Mouse (Mus musculus): ENCODE data around the gene Tmem43. TPM values are rescaled to one million over a fixed set of nuclear protein-coding genes. Genes with fewer than 3 reads are reported as not detected.

Tmem43 gene
- polyA plus RNA-seq, 1 experiment from 2014 or later, result 57.6 TPM

DNA sequence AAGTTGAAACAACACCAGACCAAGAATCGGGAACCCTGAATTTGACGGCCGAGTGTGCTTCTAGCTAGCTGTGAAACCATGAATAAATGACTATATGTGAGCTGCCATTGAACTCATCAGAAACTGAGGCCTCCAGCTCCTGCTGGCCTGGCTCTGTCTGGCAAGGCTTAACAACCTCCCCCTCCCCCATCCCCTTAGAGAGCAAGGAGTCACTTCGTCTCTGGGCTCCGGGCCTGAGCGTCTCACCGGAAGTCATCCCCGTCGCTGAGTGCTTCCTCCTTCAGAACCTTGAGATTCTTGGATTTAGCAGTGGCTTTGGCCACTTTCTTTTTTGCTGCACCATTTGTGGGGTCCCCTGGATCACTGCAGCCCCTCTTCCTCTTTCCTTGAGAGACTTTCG, 36.7 kb downstream of the Tmem43 start:
- H3K27ac ChIP-seq (ENCODE audit: low read depth), result no peak overlapping the region

DNA sequence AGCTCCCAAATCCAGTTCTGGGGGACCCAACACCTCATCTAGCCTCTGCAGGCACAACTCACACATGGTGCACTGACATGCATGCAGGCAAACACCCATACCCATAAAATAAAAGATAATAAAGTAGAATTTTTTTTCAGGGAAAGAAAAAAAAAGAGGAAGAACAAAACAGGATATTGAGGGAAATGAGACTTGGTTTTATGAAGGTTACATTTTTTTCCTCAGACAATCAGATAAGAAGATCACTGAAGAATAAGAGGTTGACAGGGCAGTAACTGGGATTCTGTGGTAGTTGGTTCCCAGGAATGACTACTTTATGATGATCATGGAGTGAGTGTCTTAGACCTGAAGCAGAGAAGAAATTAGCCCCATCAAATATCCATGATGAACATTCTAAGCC, 40.6 kb downstream of the Tmem43 start:
- H3K27ac ChIP-seq (ENCODE audit: low read depth), result no peak overlapping the region
- ATAC-seq (ENCODE audit: insufficient read depth), result no peak
- no peak for TF ChIP-seq CTCF (IDR thresholded peaks at IDR 0.05; ENCODE audit: low read depth)
- no peaks in the 10 kb centered on the region for H3K9me3 ChIP-seq (ENCODE audit: low read depth, low read length)
- peaks cover 15% of the 10 kb centered on the region; the same call in 1 of the 2 replicates for H3K4me1 ChIP-seq (ENCODE audit: insufficient read depth)
- no peaks in the 10 kb centered on the region for H3K27me3 ChIP-seq (ENCODE audit: insufficient read depth, low read length)
- peak overlapping the region; percentile 81 for H3K4me2 ChIP-seq
- no peak for DNase-seq
- peaks cover 30% of the 10 kb centered on the region for H3K36me3 ChIP-seq (ENCODE audit: insufficient read depth)
- H3K9ac ChIP-seq, result peak overlapping the region; percentile 68; the same call in 1 of the 2 replicates
- 0 out of 2 replicates have a peak overlapping the region, but pooled peaks have one; percentile 91 for H3K4me3 ChIP-seq (ENCODE audit: low read depth, low read length)

More for the DNA sequence above, 36.7 kb downstream of the Tmem43 start:
- Histone ChIP-seq H3K36me3 (ENCODE audit: insufficient read depth) (peaks cover 35% of the 10 kb centered on the region), H3K4me1 (ENCODE audit: insufficient read depth) (0 out of 2 replicates have a peak, but pooled peaks cover 8% of the 10 kb centered on the region), H3K9me3 (ENCODE audit: low read depth, low read length) (no peaks in the 10 kb centered on the region), H3K4me2 (no peak overlapping the region), H3K9ac (no peak overlapping the region), H3K4me3 (ENCODE audit: low read depth, low read length) (no peak overlapping the region), H3K27me3 (ENCODE audit: insufficient read depth, low read length) (no peaks in the 10 kb centered on the region)
- ATAC-seq (ENCODE audit: insufficient read depth) (no peak), DNase-seq (no peak)
- TF ChIP-seq CTCF (IDR thresholded peaks at IDR 0.05; ENCODE audit: low read depth), result no peak
- 76% methylated on average over 10 of the region's 10 CpGs for WGBS

DNA sequence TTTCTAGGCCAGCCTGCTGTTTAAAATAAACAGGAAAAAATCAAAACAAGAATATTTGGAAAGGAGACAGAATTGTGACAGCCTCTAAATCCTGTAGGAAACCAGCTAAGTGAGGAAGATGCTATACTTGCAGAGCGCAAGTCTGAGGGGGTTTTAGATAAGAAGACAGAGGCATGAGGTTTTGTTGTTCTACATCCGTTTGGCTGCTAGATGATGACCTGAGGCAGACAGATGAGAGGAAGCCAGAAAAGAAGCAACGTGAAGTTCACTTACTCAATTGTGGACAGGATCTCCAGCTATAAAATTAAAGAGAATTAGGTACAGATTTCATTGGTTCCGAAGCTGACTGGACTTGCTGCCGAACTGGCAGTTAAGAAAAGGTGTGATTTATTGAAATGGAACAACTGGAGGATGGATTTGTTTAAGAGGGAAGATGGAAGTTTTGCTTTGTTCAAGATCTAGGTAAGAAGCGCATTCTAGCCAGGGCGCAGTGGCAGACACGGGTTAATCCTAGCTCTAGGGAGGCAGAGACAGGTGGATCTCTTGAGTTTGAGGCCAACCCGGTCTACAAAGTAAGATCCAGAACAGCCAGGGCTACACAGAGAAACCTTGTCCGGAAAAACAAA, 41.3 kb downstream of the Tmem43 start:
- Histone ChIP-seq H3K27me3 (ENCODE audit: insufficient read depth, low read length) (no peaks in the 10 kb centered on the region), H3K4me2 (peak overlapping the region; percentile 81), H3K9me3 (ENCODE audit: low read depth, low read length) (no peaks in the 10 kb centered on the region), H3K9ac (peak overlapping the region; percentile 68), H3K4me1 (ENCODE audit: insufficient read depth) (peaks cover 15% of the 10 kb centered on the region; the same call in 1 of the 2 replicates), H3K27ac (ENCODE audit: low read depth) (peak overlapping the region; percentile 58; the same call in 1 of the 2 replicates), H3K4me3 (ENCODE audit: low read depth, low read length) (peak overlapping the region; percentile 91), H3K36me3 (ENCODE audit: insufficient read depth) (peaks cover 33% of the 10 kb centered on the region)
- DNase-seq (peak; percentile 30), ATAC-seq (ENCODE audit: insufficient read depth) (no peak)
- no peak for TF ChIP-seq CTCF (IDR thresholded peaks at IDR 0.05; ENCODE audit: low read depth)
- 19% methylated on average over 10 of the region's 10 CpGs for WGBS

DNA sequence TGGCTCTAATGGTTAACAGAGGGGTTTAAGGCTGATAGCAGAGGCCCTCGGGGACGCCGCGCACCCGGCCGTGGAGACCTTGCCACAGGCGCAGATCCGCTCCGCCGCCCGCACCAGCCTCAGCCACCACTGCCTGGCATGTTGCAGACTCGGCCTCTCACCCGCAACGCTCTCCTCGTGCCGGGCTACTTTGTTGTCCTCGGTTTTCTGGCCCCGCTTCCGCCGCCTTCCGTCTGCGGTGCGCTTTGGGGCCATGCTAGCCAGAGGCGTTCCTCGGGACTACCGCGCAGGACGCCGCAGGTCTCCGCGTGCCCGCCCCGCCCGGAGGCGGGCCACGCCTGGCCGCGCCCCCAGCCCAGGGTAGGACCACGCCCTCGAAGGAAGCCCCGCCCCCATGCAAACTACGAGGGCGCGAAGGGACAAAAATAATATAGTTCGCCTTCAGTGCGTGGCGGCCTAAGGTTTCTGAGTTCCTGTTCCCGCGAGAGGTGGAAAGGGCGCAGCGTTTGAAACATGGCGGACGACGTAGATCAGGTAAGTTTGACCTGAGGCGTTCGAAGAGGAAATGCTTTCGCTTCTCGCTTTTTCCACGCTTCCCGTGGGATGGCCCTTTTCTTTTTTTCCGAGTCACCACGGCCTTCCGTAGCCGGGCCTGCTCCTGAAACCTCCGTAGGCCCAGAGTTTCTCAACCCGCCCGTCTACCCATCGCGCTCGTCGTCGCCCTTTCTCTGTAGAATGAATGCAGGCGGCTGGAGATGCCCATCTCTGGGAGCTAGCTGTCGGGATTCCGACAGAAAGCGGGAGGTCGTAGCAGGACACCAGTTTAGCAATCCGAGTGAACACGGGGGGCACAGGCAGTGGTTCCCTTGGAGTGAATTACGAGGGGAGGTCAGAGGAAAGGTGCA, 42.3 kb downstream of the Tmem43 start, which contains the start of the genes Xpc and Lsm3:
Gene Xpc (minus strand): TSS at position 344 of the 905 bp plus-strand sequence.
Gene Lsm3 (plus strand): TSS at position 384 of the 905 bp plus-strand sequence.
- Histone ChIP-seq H3K27ac (ENCODE audit: low read depth) (peak within 1 kb of the TSS; percentile 76), H3K36me3 (ENCODE audit: insufficient read depth) (peaks cover 37% of the 10 kb centered on the region), H3K4me1 (ENCODE audit: insufficient read depth) (peaks cover 15% of the 10 kb centered on the region; the same call in 1 of the 2 replicates), H3K9ac (peak within 1 kb of the TSS; percentile 97), H3K27me3 (ENCODE audit: insufficient read depth, low read length) (no peaks in the 10 kb centered on the region), H3K9me3 (ENCODE audit: low read depth, low read length) (no peaks in the 10 kb centered on the region), H3K4me3 (ENCODE audit: low read depth, low read length) (peak within 1 kb of the TSS; percentile 91), H3K4me2 (peak within 1 kb of the TSS; percentile 81)
- ATAC-seq (ENCODE audit: insufficient read depth), result peak; percentile 99
- WGBS, result under 1% methylated on average over 80 of the region's 80 CpGs
- no peak for TF ChIP-seq CTCF (IDR thresholded peaks at IDR 0.05; ENCODE audit: low read depth)
- DNase-seq, result peak; percentile 99

DNA sequence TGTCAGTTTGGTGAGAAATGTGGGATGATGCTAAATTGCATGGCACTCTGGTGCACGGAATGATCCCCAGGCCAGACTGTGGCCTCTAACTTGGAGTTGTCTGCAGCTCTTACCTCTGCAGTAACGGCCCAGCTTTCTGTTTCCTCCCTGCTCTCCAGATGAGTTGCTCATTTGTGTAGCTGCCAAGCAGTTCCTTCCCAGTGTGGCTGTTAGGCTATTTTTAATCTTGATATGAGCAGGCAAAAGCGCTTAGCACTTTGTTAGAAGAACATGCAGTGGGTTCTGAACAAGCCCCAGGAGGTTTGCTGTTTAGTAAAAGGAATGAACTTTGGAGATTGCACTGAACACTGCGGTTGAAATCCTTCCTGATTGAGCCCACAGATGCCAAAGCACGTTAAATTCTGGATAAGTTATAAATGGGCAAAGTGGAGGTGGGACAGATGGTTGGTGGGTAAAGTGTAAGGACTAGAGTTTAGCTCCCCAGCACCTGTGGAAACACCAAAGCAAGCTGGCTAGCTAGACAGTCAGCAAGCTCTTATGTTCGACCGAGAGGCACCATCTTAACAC, 45.0 kb downstream of the Tmem43 start:
- peaks cover 65% of the 10 kb centered on the region for H3K36me3 ChIP-seq (ENCODE audit: insufficient read depth)
- ATAC-seq (ENCODE audit: insufficient read depth), result no peak

DNA sequence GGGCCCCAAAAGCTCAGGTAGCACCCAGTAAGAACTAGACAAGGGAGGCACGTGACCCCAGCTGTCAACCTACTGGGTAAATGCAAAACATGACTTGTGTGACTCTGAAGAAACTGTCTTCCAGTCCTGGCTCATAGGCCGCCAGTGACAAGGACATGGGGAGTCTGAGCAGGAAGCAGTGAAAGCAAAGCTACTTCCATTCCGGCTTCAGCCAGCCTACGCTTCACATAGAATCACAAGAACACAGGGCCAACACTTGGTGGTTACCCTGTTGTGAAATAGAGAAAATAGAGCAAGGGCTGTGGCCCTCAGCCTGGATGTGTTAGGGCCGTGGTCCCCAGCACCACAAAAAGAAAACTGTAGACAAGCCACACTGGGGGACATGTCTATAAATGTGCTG, 49.3 kb downstream of the Tmem43 start:
- H3K9me3 ChIP-seq (ENCODE audit: low read depth, low read length), result no peaks in the 10 kb centered on the region
- no peak overlapping the region for H3K4me2 ChIP-seq
- peaks cover 66% of the 10 kb centered on the region for H3K36me3 ChIP-seq (ENCODE audit: insufficient read depth)
- ATAC-seq (ENCODE audit: insufficient read depth) (no peak), DNase-seq (no peak)
- no peak overlapping the region for H3K27ac ChIP-seq (ENCODE audit: low read depth)
- WGBS, result 94% methylated on average over 5 of the region's 5 CpGs
- TF ChIP-seq CTCF (IDR thresholded peaks at IDR 0.05; ENCODE audit: low read depth), result no peak
- no peak overlapping the region for H3K4me3 ChIP-seq (ENCODE audit: low read depth, low read length)
- no peaks in the 10 kb centered on the region for H3K4me1 ChIP-seq (ENCODE audit: insufficient read depth)
- no peaks in the 10 kb centered on the region for H3K27me3 ChIP-seq (ENCODE audit: insufficient read depth, low read length)
- H3K9ac ChIP-seq, result no peak overlapping the region

More for the DNA sequence above, 45.0 kb downstream of the Tmem43 start:
- H3K27ac ChIP-seq (ENCODE audit: low read depth), result no peak overlapping the region; the same call in 1 of the 2 replicates
- H3K27me3 ChIP-seq (ENCODE audit: insufficient read depth, low read length), result no peaks in the 10 kb centered on the region
- H3K4me2 ChIP-seq, result no peak overlapping the region
- WGBS, result 85% methylated on average over 7 of the region's 7 CpGs
- H3K9me3 ChIP-seq (ENCODE audit: low read depth, low read length), result no peaks in the 10 kb centered on the region
- H3K4me3 ChIP-seq (ENCODE audit: low read depth, low read length), result no peak overlapping the region
- H3K9ac ChIP-seq, result no peak overlapping the region
- peaks cover 15% of the 10 kb centered on the region; the same call in 1 of the 2 replicates for H3K4me1 ChIP-seq (ENCODE audit: insufficient read depth)
- TF ChIP-seq CTCF (IDR thresholded peaks at IDR 0.05; ENCODE audit: low read depth), result no peak
- DNase-seq, result no peak

All from lung, embryonic 14.5 days (tissue).